Mouse (Mus musculus) duodenum, adult 2 months (tissue): ENCODE data around the gene Mgat5. TPM values are rescaled to one million over a fixed set of nuclear protein-coding genes. Genes with fewer than 3 reads are reported as not detected.

Experiments
- polyA plus RNA-seq: library from polyadenylated mRNA; depleted of rRNA; stranded (reverse); fragments of >200 nt; gene quantifications from 2 replicates; pipeline ENCODE4 v1.2.3, GENCODE M21; 2012; ENCODE audit warnings: low replicate concordance; rRNA removed

Gene Mgat5
- polyA plus RNA-seq, result 6.0 and 6.9 TPM in 2 replicates

GRCm38 (mm10) chr1:127204817-127205485 lies at the start of gene Mgat5:
TSS of gene Mgat5 (plus strand) at chr1:127205015.

